Mouse (Mus musculus): ENCODE data around the gene Gm3594. TPM values are rescaled to one million over a fixed set of nuclear protein-coding genes. Genes with fewer than 3 reads are reported as not detected.

Gm3594 gene
- polyA plus RNA-seq (2012; rRNA removed), result not detected in 2 replicates

DNA sequence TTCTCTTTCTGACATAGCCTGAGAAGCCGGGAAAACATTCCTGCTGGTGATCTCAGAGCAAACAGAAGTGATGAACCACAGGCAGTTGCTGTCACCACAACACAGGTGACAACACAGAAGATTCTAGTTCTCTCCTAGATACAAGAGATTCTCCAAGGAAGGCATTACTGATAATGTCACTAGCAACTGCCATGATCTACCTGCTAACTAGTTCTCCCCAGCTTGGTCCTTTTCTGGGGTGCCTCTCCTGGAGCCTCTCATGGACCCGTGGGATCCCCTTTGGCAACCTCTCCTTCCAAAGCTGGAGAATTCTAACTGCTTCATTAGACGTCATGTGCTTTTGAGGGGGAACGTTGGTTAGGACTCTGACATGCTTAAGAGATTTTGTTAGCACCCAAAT is at the start of gene Gm3594:
Gene Gm3594 (minus strand): TSS at position 101 of the 400 bp plus-strand sequence.

DNA sequence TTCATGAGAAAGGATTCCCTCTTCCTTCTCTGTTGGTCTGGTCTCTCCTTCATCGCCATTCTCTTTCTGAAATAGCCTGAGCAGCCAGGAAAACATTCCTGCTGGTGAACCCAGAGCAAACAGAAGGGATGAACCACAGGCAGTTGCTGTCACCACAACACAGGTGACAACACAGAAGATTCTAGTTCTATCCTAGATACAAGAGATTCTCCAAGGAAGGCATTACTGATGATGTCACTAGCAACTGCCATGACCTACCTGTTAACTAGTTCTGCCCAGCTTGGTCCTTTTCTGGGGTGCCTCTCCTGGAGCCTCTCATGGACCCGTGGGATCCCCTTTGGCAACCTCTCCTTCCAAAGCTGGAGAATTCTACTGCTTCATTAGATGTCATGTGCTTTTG is 32.0 kb downstream of the Gm3594 start, which contains the start of gene Gm3591:
Gene Gm3591 (minus strand): TSS at position 101 of the 400 bp plus-strand sequence.

DNA sequence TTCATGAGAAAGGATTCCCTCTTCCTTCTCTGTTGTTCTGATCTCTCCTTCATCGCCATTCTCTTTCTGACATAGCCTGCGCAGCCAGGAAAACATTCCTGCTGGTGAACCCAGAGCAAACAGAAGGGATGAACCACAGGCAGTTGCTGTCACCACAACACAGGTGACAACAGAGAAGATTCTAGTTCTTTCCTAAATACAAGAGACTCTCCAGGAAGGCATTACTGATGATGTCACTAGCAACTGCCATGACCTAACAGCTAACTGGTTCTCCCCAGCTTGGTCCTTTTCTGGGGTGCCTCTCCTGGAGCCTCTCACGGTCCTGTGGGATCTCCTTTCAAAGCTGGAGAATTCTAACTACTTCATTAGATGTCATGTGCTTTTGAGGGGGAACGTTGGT is 54.2 kb downstream of the Gm3594 start, which contains the start of gene Gm16440:
Gene Gm16440 (minus strand): TSS at position 101 of the 400 bp plus-strand sequence.

Other genes starting within 250 kb of the Gm3594 start
- gene Gm21560, start 225.3 kb downstream of the Gm3594 start, polyA plus RNA-seq (2012; rRNA removed), result not detected in 2 replicates
- gene Gm3411, start 157.4 kb downstream of the Gm3594 start, polyA plus RNA-seq (2012; rRNA removed), result 0.83 and 1.4 TPM in 2 replicates
- not detected in 2 replicates for gene Gm21103, start 139.8 kb downstream of the Gm3594 start, polyA plus RNA-seq (2012; rRNA removed)
- not detected in 2 replicates for gene Gm3618, start 100.9 kb downstream of the Gm3594 start, polyA plus RNA-seq (2012; rRNA removed)
- gene Gm16440, start 54.3 kb downstream of the Gm3594 start, polyA plus RNA-seq (2012; rRNA removed), result not detected in 2 replicates
- gene Gm3591, start 32.1 kb downstream of the Gm3594 start, polyA plus RNA-seq (2012; rRNA removed), result 1.2 and 3.1 TPM in 2 replicates
- gene Gm8356, start 92.7 kb upstream of the Gm3594 start, polyA plus RNA-seq (2012; rRNA removed), result not detected in 2 replicates
- gene Gm3629, start 146.0 kb upstream of the Gm3594 start, polyA plus RNA-seq (2012; rRNA removed), result 0.24 and 0.61 TPM in 2 replicates
- gene Gm3460, start 177.8 kb upstream of the Gm3594 start, polyA plus RNA-seq (2012; rRNA removed), result 0.16 TPM in 1 of 2 replicates, not detected in the other
- not detected in 2 replicates for gene Gm10251, start 239.6 kb upstream of the Gm3594 start, polyA plus RNA-seq (2012; rRNA removed)